Mouse (Mus musculus): ENCODE data around the gene Ptgfrn. TPM values are rescaled to one million over a fixed set of nuclear protein-coding genes. Genes with fewer than 3 reads are reported as not detected.
A peak's percentile ranks its signal among the peaks of the same experiment; 100 is the strongest.

Gene Ptgfrn
- polyA plus RNA-seq, 1 experiment from 2014 or later = 4.8 TPM

- no peak overlapping the region for H3K27ac ChIP-seq (ENCODE audit: low read length)
- ATAC-seq (ENCODE audit: low read depth) = no peak
- no peaks in the 10 kb centered on the region for H3K9me3 ChIP-seq (ENCODE audit: control insufficient read depth, low read length)
- no peaks in the 10 kb centered on the region for H3K27me3 ChIP-seq (ENCODE audit: control insufficient read depth, insufficient read depth, low read depth, low read length)
- peaks cover 9% of the 10 kb centered on the region; the same call in 1 of the 2 replicates for H3K4me1 ChIP-seq (replicated peaks; ENCODE audit: control insufficient read depth, insufficient read depth, low read length)
- H3K36me3 ChIP-seq (ENCODE audit: control insufficient read depth, insufficient read depth, low read length) = peaks cover 7% of the 10 kb centered on the region; the same call in 1 of the 2 replicates
- H3K4me2 ChIP-seq (ENCODE audit: low read depth, low read length) = no peak overlapping the region
- H3K9ac ChIP-seq (ENCODE audit: low read length) = no peak overlapping the region
- no peak overlapping the region for H3K4me3 ChIP-seq (ENCODE audit: low read length)
- 84% methylated on average over 15 of the region's 15 CpGs for WGBS
These were observed 64.6 kb downstream of the Ptgfrn start for GRCm38 (mm10) chr3:101045431-101045830.

DNA sequence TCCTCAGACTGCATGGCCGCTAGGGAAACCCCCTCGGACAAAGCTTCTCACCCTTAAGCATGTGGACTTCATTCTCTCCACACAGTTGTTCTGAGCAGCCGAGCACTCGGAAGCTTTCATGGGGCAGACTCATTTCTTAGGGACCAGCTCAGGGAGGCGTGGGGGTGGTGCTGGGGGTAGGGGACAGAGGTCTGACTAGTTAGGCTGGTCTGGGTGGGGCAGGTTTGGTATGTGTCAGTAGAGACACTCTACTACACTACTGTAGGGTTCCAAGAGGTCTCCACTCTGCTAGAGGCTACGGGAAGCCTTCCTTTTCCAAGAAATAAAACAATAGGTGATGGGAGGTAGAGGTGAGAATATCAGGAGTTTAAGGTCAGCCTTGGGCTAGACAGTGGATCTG is 65.4 kb downstream of the Ptgfrn start:
- ATAC-seq (ENCODE audit: low read depth) = peak; percentile 81
- no peak overlapping the region for H3K4me3 ChIP-seq (ENCODE audit: low read length)
- no peak overlapping the region for H3K9ac ChIP-seq (ENCODE audit: low read length)
- no peak overlapping the region for H3K4me2 ChIP-seq (ENCODE audit: low read depth, low read length)
- H3K4me1 ChIP-seq (replicated peaks; ENCODE audit: control insufficient read depth, insufficient read depth, low read length) = peaks cover 9% of the 10 kb centered on the region; the same call in 1 of the 2 replicates
- H3K27ac ChIP-seq (ENCODE audit: low read length) = no peak overlapping the region
- H3K9me3 ChIP-seq (ENCODE audit: control insufficient read depth, low read length) = no peaks in the 10 kb centered on the region
- 67% methylated on average over 6 of the region's 6 CpGs for WGBS
- H3K36me3 ChIP-seq (ENCODE audit: control insufficient read depth, insufficient read depth, low read length) = peaks cover 7% of the 10 kb centered on the region; the same call in 1 of the 2 replicates
- no peaks in the 10 kb centered on the region for H3K27me3 ChIP-seq (ENCODE audit: control insufficient read depth, insufficient read depth, low read depth, low read length)

DNA sequence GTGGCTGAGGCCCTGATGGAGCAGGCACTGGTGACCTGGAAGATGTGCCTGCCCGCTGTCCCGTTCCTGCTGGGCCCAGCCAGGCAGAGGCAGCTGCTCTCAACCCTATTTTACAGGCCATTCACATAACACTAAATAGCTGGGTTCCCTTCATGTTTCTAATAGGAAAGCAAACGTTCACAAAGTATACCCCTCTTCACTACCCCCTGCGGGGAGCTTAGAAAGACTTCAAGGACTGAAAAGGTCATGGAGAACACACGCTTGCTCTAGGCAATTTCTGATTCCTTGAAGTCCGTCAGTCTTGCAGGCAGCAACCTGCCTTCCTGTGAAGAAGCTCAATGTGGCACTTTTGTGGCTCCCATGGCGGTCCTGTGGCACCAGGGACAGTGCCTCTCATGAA is 68.1 kb downstream of the Ptgfrn start:
- no peak overlapping the region for H3K27ac ChIP-seq (ENCODE audit: low read length)
- no peak for ATAC-seq (ENCODE audit: low read depth)
- no peak overlapping the region for H3K9ac ChIP-seq (ENCODE audit: low read length)
- no peak overlapping the region for H3K4me2 ChIP-seq (ENCODE audit: low read depth, low read length)
- WGBS = 84% methylated on average over 7 of the region's 7 CpGs
- peaks cover 7% of the 10 kb centered on the region; the same call in 1 of the 2 replicates for H3K36me3 ChIP-seq (ENCODE audit: control insufficient read depth, insufficient read depth, low read length)
- H3K4me3 ChIP-seq (ENCODE audit: low read length) = no peak overlapping the region
- H3K4me1 ChIP-seq (replicated peaks; ENCODE audit: control insufficient read depth, insufficient read depth, low read length) = no peaks in the 10 kb centered on the region
- no peaks in the 10 kb centered on the region for H3K9me3 ChIP-seq (ENCODE audit: control insufficient read depth, low read length)
- H3K27me3 ChIP-seq (ENCODE audit: control insufficient read depth, insufficient read depth, low read depth, low read length) = no peaks in the 10 kb centered on the region

DNA sequence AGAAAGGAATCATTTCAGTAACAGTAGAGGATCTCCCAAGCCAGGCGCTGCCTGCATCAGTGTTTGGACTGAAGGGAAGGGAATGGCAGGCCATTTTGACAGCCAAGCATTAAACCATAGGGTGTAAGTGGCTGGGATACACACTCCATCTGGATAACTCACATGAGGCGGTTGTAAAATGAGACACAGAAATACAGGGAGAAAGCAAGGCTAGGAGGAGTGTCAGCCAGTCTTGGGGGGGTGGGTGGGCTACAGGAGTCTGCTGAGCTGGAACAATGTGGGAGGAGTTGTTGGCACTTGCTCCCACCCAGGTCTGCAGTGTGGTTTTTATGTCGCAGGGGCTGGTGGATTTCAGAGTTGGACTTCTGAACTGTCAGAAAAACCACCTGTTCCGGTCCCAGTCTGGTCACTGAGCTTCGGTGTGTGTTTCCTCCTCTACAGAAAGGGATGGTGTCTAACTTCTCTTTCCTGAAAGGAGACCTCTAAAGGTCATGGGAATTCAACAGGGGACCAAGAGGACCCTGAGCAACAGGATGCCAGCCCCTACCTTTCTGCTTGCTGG is 72.0 kb downstream of the Ptgfrn start:
- H3K27ac ChIP-seq (ENCODE audit: low read length) = no peak overlapping the region
- no peak for ATAC-seq (ENCODE audit: low read depth)
- 80% methylated on average over 5 of the region's 5 CpGs for WGBS
- no peak overlapping the region for H3K4me2 ChIP-seq (ENCODE audit: low read depth, low read length)
- peaks cover 4% of the 10 kb centered on the region; the same call in 1 of the 2 replicates for H3K36me3 ChIP-seq (ENCODE audit: control insufficient read depth, insufficient read depth, low read length)
- no peaks in the 10 kb centered on the region for H3K9me3 ChIP-seq (ENCODE audit: control insufficient read depth, low read length)
- H3K4me3 ChIP-seq (ENCODE audit: low read length) = no peak overlapping the region
- H3K4me1 ChIP-seq (replicated peaks; ENCODE audit: control insufficient read depth, insufficient read depth, low read length) = no peaks in the 10 kb centered on the region
- no peaks in the 10 kb centered on the region for H3K27me3 ChIP-seq (ENCODE audit: control insufficient read depth, insufficient read depth, low read depth, low read length)
- H3K9ac ChIP-seq (ENCODE audit: low read length) = no peak overlapping the region

DNA sequence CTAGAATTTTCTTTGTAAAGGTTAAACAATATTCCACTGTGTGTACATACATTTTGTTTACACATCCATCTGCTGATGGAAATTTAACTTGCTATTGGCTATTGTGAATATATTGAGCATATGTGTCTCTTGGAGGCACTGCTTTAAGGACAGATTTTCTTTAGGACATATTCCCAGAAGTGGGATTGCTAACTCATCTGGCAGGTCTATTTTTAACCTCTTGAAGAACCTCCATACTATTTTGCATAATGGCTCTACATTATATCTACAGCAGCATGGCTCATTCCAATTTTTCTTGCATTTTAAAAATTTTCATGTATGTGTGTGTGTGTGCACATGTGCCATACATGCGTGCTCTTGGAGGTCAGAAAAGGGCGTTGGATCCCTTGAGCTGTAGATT is 74.1 kb downstream of the Ptgfrn start:
- H3K4me1 ChIP-seq (replicated peaks; ENCODE audit: control insufficient read depth, insufficient read depth, low read length) = peaks cover 8% of the 10 kb centered on the region
- no peak overlapping the region for H3K9ac ChIP-seq (ENCODE audit: low read length)
- ATAC-seq (ENCODE audit: low read depth) = no peak
- no peak overlapping the region for H3K4me3 ChIP-seq (ENCODE audit: low read length)
- no peak overlapping the region for H3K4me2 ChIP-seq (ENCODE audit: low read depth, low read length)
- WGBS = 92% methylated on average over 2 of the region's 2 CpGs
- no peak overlapping the region for H3K27ac ChIP-seq (ENCODE audit: low read length)
- no peaks in the 10 kb centered on the region for H3K9me3 ChIP-seq (ENCODE audit: control insufficient read depth, low read length)
- no peaks in the 10 kb centered on the region for H3K36me3 ChIP-seq (ENCODE audit: control insufficient read depth, insufficient read depth, low read length)
- H3K27me3 ChIP-seq (ENCODE audit: control insufficient read depth, insufficient read depth, low read depth, low read length) = no peaks in the 10 kb centered on the region

GRCm38 (mm10) chr3:101034509-101034908 is 75.6 kb downstream of the Ptgfrn start:
- H3K4me3 ChIP-seq (ENCODE audit: low read length) = no peak overlapping the region
- ATAC-seq (ENCODE audit: low read depth) = 0 out of 2 replicates have a peak, but pooled peaks have one; percentile 28
- WGBS = 82% methylated on average over 9 of the region's 9 CpGs
- no peak overlapping the region for H3K27ac ChIP-seq (ENCODE audit: low read length)
- H3K9me3 ChIP-seq (ENCODE audit: control insufficient read depth, low read length) = no peaks in the 10 kb centered on the region
- no peaks in the 10 kb centered on the region for H3K27me3 ChIP-seq (ENCODE audit: control insufficient read depth, insufficient read depth, low read depth, low read length)
- H3K4me1 ChIP-seq (replicated peaks; ENCODE audit: control insufficient read depth, insufficient read depth, low read length) = peaks cover 9% of the 10 kb centered on the region
- H3K4me2 ChIP-seq (ENCODE audit: low read depth, low read length) = no peak overlapping the region
- no peaks in the 10 kb centered on the region for H3K36me3 ChIP-seq (ENCODE audit: control insufficient read depth, insufficient read depth, low read length)
- no peak overlapping the region for H3K9ac ChIP-seq (ENCODE audit: low read length)

- 36% methylated on average over 4 of the region's 4 CpGs for WGBS
- Histone ChIP-seq H3K9me3 (ENCODE audit: control insufficient read depth, low read length) (no peaks in the 10 kb centered on the region), H3K4me3 (ENCODE audit: low read length) (no peak overlapping the region), H3K27ac (ENCODE audit: low read length) (no peak overlapping the region), H3K27me3 (ENCODE audit: control insufficient read depth, insufficient read depth, low read depth, low read length) (no peaks in the 10 kb centered on the region), H3K4me2 (ENCODE audit: low read depth, low read length) (no peak overlapping the region), H3K4me1 (replicated peaks; ENCODE audit: control insufficient read depth, insufficient read depth, low read length) (peaks cover 9% of the 10 kb centered on the region), H3K9ac (ENCODE audit: low read length) (no peak overlapping the region), H3K36me3 (ENCODE audit: control insufficient read depth, insufficient read depth, low read length) (no peaks in the 10 kb centered on the region)
- peak; percentile 43; the same call in 1 of the 2 replicates for ATAC-seq (ENCODE audit: low read depth)
These were observed 76.4 kb downstream of the Ptgfrn start for GRCm38 (mm10) chr3:101033644-101034043.

DNA sequence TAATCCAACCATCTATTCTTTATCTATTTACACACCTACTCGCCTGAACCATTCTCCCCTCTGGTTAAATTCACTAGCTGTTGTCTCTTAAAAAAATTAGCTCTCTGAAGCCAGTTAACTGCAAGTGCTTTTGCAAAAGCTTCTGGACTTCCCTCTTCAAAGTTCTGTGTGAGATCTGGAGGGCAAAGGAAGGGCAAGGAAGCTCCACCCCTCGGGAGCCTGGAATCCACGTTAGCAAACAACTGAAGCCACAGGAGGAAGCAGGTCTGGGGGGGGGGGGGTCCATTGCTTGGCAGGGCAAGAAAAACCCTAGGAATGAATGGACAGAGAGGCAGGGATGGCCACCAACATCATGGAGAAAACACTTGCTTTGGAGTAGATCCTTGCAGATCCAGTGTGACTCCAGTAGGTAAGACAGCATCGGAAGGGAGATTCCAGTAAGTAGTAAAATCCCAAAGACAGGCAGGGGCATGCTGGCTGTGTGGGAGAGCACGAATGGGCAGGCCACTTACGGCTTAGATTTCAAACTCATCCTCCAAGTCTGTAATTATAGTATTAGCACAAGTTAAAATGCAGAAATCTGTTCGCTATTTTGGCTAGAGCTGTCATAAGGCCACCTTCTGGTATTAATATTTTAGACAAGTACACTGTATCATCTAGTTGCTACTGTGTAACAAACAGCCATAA is 78.5 kb downstream of the Ptgfrn start:
- no peak overlapping the region for H3K9ac ChIP-seq (ENCODE audit: low read length)

DNA sequence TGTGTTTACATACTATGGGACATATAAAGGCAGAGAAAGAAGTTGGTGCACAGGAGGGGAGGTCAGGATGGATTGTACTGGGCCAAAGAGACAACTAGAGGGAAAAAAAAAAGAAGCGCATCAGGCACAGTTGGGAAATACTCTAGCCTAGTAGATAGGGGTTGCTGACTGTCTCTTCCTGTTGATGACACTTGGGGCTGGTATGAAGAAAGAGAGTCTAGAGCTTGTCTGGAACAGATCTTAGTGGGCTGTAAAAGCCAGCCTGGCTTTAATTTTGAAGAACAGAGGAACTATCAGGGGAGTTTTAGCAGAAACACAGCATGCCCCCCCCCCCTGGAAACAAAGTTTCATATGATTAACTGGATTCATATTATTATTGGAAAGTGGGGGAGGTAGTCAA is 79.4 kb downstream of the Ptgfrn start:
- no peak for ATAC-seq (ENCODE audit: low read depth)
- Histone ChIP-seq H3K27me3 (ENCODE audit: control insufficient read depth, insufficient read depth, low read depth, low read length) (no peaks in the 10 kb centered on the region), H3K36me3 (ENCODE audit: control insufficient read depth, insufficient read depth, low read length) (no peaks in the 10 kb centered on the region), H3K27ac (ENCODE audit: low read length) (no peak overlapping the region), H3K4me2 (ENCODE audit: low read depth, low read length) (no peak overlapping the region), H3K9me3 (ENCODE audit: control insufficient read depth, low read length) (no peaks in the 10 kb centered on the region), H3K9ac (ENCODE audit: low read length) (no peak overlapping the region), H3K4me3 (ENCODE audit: low read length) (no peak overlapping the region), H3K4me1 (replicated peaks; ENCODE audit: control insufficient read depth, insufficient read depth, low read length) (peaks cover 9% of the 10 kb centered on the region)
- WGBS = 93% methylated on average over 1 of the region's 1 CpGs

More for the DNA sequence above, 78.5 kb downstream of the Ptgfrn start:
- peaks cover 9% of the 10 kb centered on the region for H3K4me1 ChIP-seq (replicated peaks; ENCODE audit: control insufficient read depth, insufficient read depth, low read length)
- 43% methylated on average over 7 of the region's 7 CpGs for WGBS
- ATAC-seq (ENCODE audit: low read depth) = no peak
- no peak overlapping the region for H3K27ac ChIP-seq (ENCODE audit: low read length)
- no peaks in the 10 kb centered on the region for H3K36me3 ChIP-seq (ENCODE audit: control insufficient read depth, insufficient read depth, low read length)
- H3K9me3 ChIP-seq (ENCODE audit: control insufficient read depth, low read length) = no peaks in the 10 kb centered on the region
- no peak overlapping the region for H3K4me2 ChIP-seq (ENCODE audit: low read depth, low read length)
- no peak overlapping the region for H3K4me3 ChIP-seq (ENCODE audit: low read length)
- H3K27me3 ChIP-seq (ENCODE audit: control insufficient read depth, insufficient read depth, low read depth, low read length) = no peaks in the 10 kb centered on the region

Measured in lung, embryonic 16.5 days (tissue).